Mouse (Mus musculus) embryonic stem cell, embryonic (primary cell): ENCODE measurements at regions not wholly inside any gene's neighbourhood (a gene's known extent, or its start where the extent isn't known, plus 50 kb on each side); places are given as distances from the start of the nearest gene placed in this dataset.

Experiments
- CTCF ChIA-PET, 4 experiments: fragments of 300-600 bp in 2 of 4; fragments of 350-600 bp in 2 of 4; sonication (Branson Sonifier 250); formaldehyde crosslinking; loops; one replicate each; lab custom pipeline; 2022; ENCODE audit warnings: inconsistent platforms in 2 of 4; lab: Charles Lee
- POLR2A ChIA-PET, 4 experiments: fragments of 300-600 bp in 2 of 4; fragments of 350-600 bp in 2 of 4; sonication (Branson Sonifier 250); formaldehyde crosslinking; loops; one replicate each; lab custom pipeline; 2022; ENCODE audit warnings: antibody characterized with exemption in 4 of 4, inconsistent platforms in 1 of 4; lab: Charles Lee

- ChIA-PET POLR2A (no interaction called here), CTCF (interaction anchor here in 1 of 4 experiments (0.9 kb wide), 1 partner anchor 221 kb away, joined by 3 read pairs; no protein-coding TSS in a partner anchor)
Observed at GRCm38 (mm10) chr10:17648077-17648476, 74.9 kb upstream of the Cited2 start.

GRCm38 (mm10) chr10:17650997-17651750 lies 71.8 kb upstream of the Cited2 start:
- POLR2A ChIA-PET, result no interaction called here
- CTCF ChIA-PET, result interaction anchor here in 2 of 4 experiments (0.6 kb wide), 2 partner anchors 70 to 527 kb away, joined by 3 to 12 read pairs; no protein-coding TSS in a partner anchor

- CTCF ChIA-PET, result interaction anchor here in 2 of 4 experiments (0.5 to 0.6 kb wide), 2 partner anchors 127 to 186 kb away, joined by 3 to 6 read pairs; no protein-coding TSS in a partner anchor
- POLR2A ChIA-PET, result interaction anchor here in 3 of 4 experiments (0.6 to 1.9 kb wide), 6 partner anchors 17 to 76 kb away, joined by 3 to 7 read pairs (median 3); partner anchors contain the start of gene Cited2 (in 2 of the 3)
Observed at GRCm38 (mm10) chr10:17653325-17653724, 69.7 kb upstream of the Cited2 start.

DNA sequence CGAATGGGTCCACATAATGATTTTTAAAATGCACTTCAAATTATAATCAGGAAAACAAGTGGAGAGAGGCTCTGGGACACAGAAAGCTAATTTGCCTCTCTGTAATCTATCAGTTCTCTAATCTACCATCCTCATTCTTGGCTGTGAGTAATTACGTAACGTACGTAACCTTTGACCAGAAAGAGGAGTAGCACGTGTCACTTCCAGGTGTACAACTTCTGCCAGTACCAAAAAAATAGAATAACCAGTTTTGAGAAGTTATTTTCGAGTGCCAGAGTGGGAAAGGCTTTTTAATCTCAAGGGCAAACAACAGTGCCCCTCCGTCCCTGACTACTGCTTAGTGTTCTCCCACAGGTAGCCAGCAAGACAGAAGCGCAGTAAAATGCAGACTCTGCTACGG lies 69.2 kb upstream of the Cited2 start:
- POLR2A ChIA-PET, result interaction anchor here in 2 of 4 experiments (1.6 to 1.9 kb wide), 2 partner anchors 17 to 69 kb away, joined by 3 to 7 read pairs; partner anchors contain the start of gene Cited2 (in 1 of the 2)

DNA sequence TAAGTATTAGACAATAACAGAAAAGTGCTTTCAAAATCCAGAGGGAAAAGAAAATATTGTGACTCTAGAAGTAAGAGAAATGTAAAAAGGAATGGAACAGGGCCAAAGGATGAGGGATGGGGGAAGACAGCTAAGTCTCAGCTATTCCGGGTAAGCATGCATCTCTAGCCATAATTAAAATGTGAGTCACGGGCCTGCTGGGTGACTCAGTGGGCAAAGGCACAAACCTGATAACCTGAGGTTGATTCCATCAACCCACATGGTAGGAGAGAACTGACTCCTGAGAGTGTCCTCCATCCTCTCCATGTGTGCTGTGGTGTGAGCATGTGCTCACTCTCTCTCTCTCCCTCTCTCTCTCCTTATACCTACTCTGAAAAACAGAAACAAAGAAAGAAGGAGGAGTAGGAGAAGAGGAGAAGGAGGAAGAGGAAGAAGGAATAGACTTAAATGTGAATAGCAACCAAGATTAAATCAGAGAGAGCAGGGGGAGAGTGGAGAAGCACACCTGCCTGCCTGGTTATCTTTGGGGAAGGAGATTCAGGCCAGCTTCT lies 68.6 kb upstream of the Cited2 start:
- CTCF ChIA-PET, result no interaction called here

More for the DNA sequence above, 69.2 kb upstream of the Cited2 start:
- CTCF ChIA-PET, result no interaction called here

GRCm38 (mm10) chr10:17655459-17656051 lies 67.5 kb upstream of the Cited2 start:
- POLR2A ChIA-PET, result interaction anchor here in 2 of 4 experiments (1.6 to 1.7 kb wide), 2 partner anchors 10 to 68 kb away, joined by 3 to 5 read pairs; partner anchors contain the start of gene Cited2 (in 1 of the 2)
- CTCF ChIA-PET, result no interaction called here

More for the DNA sequence above, 68.6 kb upstream of the Cited2 start:
- POLR2A ChIA-PET, result interaction anchor here in 1 of 4 experiments (0.6 kb wide), 1 partner anchor 78 kb away, joined by 3 read pairs; no protein-coding TSS in a partner anchor

DNA sequence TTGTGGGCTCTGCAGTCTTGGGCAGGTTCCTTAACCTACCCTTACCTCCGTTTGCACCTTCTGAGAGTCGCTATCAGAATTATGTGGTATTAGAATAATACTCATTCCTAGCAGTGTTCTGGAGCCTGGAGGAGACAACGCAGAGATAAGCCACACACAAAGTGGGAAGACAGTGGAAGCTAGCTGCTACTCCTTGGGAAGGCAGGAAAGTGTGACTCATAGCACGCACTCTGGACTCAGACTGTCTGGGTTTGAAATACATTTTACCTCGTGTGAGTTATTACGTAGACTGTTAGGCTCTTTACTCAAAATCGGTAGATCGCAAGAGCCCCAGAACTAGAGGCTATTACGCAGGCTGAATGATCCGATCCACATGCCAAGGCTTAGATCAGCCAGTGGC lies 66.7 kb upstream of the Cited2 start:
- ChIA-PET CTCF (no interaction called here), POLR2A (interaction anchor here in 2 of 4 experiments (0.6 to 1.7 kb wide), 4 partner anchors 9 to 420 kb away, joined by 3 to 5 read pairs (median 3); partner anchors contain the start of gene Cited2 (in 2 of the 2))

GRCm38 (mm10) chr10:17656872-17657482 lies 66.0 kb upstream of the Cited2 start:
- POLR2A ChIA-PET, result interaction anchor here in 2 of 4 experiments (0.6 to 1.7 kb wide), 4 partner anchors 9 to 421 kb away, joined by 3 to 5 read pairs (median 3); partner anchors contain the start of gene Cited2 (in 2 of the 2)
- CTCF ChIA-PET, result interaction anchor here in 1 of 4 experiments (0.7 kb wide), 1 partner anchor 20 kb away, joined by 4 read pairs; no protein-coding TSS in a partner anchor

GRCm38 (mm10) chr10:17659575-17659974 lies 63.4 kb upstream of the Cited2 start:
- CTCF ChIA-PET, result no interaction called here
- POLR2A ChIA-PET, result interaction anchor here in 1 of 4 experiments (1.0 kb wide), 1 partner anchor 31 kb away, joined by 3 read pairs; no protein-coding TSS in a partner anchor

DNA sequence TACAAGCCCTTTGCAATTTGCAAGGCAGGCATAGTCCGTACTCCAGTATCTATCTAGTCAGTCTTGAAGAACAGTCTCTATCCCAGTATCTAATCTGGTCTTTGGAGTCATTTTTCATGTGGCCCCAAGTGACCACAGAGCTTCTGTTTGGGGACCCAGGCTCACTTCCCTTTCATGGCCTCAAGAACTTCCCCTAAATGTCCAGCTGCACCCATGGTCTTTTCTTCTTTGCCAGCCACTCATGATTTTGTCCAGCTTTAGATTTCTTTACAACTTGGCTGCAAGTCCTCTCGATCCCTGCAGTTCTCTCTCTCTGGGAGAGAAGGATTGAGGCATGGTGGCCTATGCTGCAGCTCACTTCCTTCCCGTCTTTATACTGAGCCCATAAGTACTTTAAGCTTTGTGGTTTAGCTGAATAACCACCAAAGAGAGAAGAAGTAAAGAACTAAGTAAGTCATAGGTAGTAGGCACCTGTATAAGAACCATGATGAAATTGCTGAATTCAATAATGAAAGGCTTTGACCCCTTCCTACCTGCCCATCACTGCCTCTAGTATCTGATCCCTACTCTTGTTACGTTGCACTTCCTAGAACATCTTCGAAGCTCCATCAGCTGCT lies 62.1 kb upstream of the Cited2 start:
- ChIA-PET CTCF (no interaction called here), POLR2A (no interaction called here)

DNA sequence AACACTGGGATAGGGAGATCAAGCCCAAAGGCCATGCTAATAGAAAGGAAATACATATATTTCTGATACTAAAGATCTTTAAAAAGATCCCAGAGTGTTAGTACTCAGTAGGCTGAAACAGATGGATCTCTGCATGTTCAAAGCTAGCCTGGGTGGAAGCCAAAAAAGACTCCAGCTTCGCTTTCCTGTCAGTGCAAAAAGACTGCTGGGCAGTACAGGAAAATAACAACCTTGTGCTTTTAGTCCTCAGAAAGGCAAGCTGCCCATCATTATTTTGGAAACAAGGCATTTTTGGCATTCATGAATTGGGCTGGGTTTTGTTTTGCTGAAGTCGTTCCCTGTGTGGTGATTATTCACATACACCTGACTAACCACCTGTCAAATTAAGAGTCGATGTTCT lies 56.9 kb upstream of the Cited2 start:
- ChIA-PET CTCF (no interaction called here), POLR2A (interaction anchor here in 2 of 4 experiments (0.8 to 1.7 kb wide), 3 partner anchors 10 to 57 kb away, joined by 3 to 4 read pairs (median 3); partner anchors contain the start of gene Cited2 (in 1 of the 2))

DNA sequence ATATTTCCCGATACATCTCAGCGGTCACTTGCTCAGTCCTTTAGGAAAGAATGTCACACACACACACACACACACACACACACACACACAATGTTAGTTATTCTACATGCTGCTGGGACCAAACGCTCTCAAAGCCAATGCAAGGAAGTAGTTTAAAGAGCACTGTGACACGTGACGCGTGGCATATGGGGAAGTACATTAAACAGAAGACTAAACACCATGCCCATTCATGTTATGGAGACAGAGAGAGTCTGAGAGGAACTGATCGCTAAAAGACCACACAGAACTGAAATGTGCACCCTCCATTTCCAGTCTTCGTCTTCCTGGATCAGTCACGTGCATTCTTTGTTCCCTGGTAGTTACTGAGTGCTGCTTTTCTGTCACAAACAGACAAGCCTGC lies 53.6 kb upstream of the Cited2 start:
- ChIA-PET CTCF (no interaction called here), POLR2A (interaction anchor here in 1 of 4 experiments (1.5 kb wide), 1 partner anchor 54 kb away, joined by 5 read pairs; the partner anchor contains the start of gene Cited2)
